Mouse (Mus musculus) kidney, embryonic 14.5 days (tissue): ENCODE data around the gene Osbpl5. TPM values are rescaled to one million over a fixed set of nuclear protein-coding genes. Genes with fewer than 3 reads are reported as not detected.
"Not testable (repeated sequence)": the region's sequence is repeated elsewhere in the genome, so short reads cannot be mapped to it uniquely, and the experiment has no call there.

ENCODE experiments used
- ATAC-seq: fragments of 200-750 bp; cut with Nextera tagmentation; 2 replicates; pipeline ENCODE4 v1.8.0; 2017; ENCODE audit warnings: moderate number of reproducible peaks, mild to moderate bottlenecking, moderate TSS enrichment, moderate library complexity; ENCODE audit not compliant: low FRiP score, low TSS enrichment
- H3K27ac ChIP-seq: fragments of 300-500 bp; sonication (generic); 2 replicates; pipeline ENCODE4 v1.5.1; 2014; ENCODE audit warnings: low read depth, mild to moderate bottlenecking, low read length, moderate library complexity, mixed read lengths
- H3K27me3 ChIP-seq: fragments of 300-500 bp; sonication (generic); 2 replicates; pipeline ENCODE4 v1.6.1; 2014; ENCODE audit warnings: mild to moderate bottlenecking, low read length; ENCODE audit not compliant: control insufficient read depth, insufficient read depth
- H3K36me3 ChIP-seq: fragments of 300-500 bp; sonication (generic); 2 replicates; pipeline ENCODE4 v1.6.1; 2014; ENCODE audit warnings: low read length, mixed read lengths; ENCODE audit not compliant: control insufficient read depth, insufficient read depth
- H3K4me1 ChIP-seq: fragments of 300-500 bp; sonication (generic); 2 replicates; pipeline ENCODE4 v1.6.1; 2014; ENCODE audit warnings: low read length, mixed read lengths; ENCODE audit not compliant: control insufficient read depth, insufficient read depth
- H3K4me2 ChIP-seq: fragments of 300-500 bp; sonication (generic); replicated peaks from 2 replicates; pipeline ENCODE4 v1.6.1; 2014; ENCODE audit warnings: low read depth, mild to moderate bottlenecking, low read length
- H3K4me3 ChIP-seq: fragments of 300-500 bp; sonication (generic); 2 replicates; pipeline ENCODE4 v1.5.1; 2014; ENCODE audit warnings: mild to moderate bottlenecking, low read length
- H3K9ac ChIP-seq: fragments of 300-500 bp; sonication (generic); 2 replicates; pipeline ENCODE4 v1.6.1; 2014; ENCODE audit warnings: low read depth, mild to moderate bottlenecking, low read length, moderate library complexity
- H3K9me3 ChIP-seq: fragments of 300-500 bp; sonication (generic); 2 replicates; pipeline ENCODE4 v1.6.1; 2016; ENCODE audit warnings: low read length; ENCODE audit not compliant: control insufficient read depth
- WGBS: fragments of 180-500 bp; shearing (Covaris S2); extraction: QIAGEN DNeasy Blood & Tissue Kit; methylation state at CpG from one replicate; pipeline ENCODE4 v1.1.7; 2014; 5-methylcytosine and 5-hydroxymethylcytosine counted together
- polyA plus RNA-seq: library from polyadenylated mRNA; unstranded; fragments of >200 nt; fragmentation: Nextera tagmentation; extraction: Ambion mirVana; gene quantifications from 2 replicates; pipeline ENCODE4 v1.2.1, GENCODE M21; 2014

The Osbpl5 gene
- polyA plus RNA-seq, 1 experiment from 2014 or later: 30.7 TPM

DNA sequence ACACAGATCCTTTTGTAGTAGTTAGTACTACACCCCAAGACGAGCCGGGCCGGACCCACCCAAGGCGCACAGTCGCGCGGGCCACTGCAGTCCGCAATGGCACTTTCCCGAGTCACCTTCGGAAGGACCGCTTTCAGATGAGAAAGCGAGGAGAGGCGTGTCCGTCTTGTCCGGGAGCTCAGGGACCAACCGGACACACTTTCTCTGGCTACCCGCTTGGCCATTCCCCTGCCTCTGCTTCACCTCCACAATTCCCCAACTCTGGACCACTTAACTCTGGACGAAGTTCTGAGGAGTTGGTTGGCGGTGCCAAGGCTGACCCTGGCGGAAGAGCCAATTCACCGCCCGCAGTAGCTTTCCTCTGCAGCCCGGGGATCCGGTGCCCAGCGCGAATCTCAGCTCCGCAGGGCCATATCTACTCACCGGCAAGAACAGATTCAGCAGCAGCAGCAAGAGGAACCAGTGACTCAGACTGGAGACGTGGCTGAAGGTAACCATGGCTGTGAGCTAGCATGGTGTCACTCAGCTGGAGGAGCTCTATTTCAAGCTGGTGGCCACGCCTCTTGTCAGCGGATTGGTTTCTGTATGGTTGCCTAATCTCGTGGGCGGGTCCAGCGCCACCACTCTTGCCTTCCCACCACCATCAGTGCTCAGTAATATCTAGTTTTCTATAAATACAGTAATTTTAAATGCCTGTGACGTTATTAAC, 71.3 kb downstream of the Osbpl5 start, which contains the start of gene Tnfrsf23:
Gene Tnfrsf23 (minus strand): TSS at position 514 of the 709 bp plus-strand sequence.
- WGBS: 4% methylated on average over 35 of the region's 35 CpGs
- Histone ChIP-seq H3K4me3 (peak within 1 kb of the TSS; percentile 44), H3K4me2 (peak within 1 kb of the TSS; percentile 86), H3K27me3 (no peaks in the 10 kb centered on the region), H3K9ac (peak within 1 kb of the TSS; percentile 46), H3K36me3 (peaks cover 22% of the 10 kb centered on the region), H3K9me3 (no peaks in the 10 kb centered on the region), H3K4me1 (no peaks in the 10 kb centered on the region), H3K27ac (no peak within 1 kb of the TSS)
- peak; percentile 93 for ATAC-seq

GRCm38 (mm10) chr7:143684569-143684968, 72.2 kb downstream of the Osbpl5 start:
- not testable (repeated sequence) for ATAC-seq, H3K4me2 ChIP-seq, H3K27me3 ChIP-seq, H3K9me3 ChIP-seq, H3K9ac ChIP-seq, H3K4me3 ChIP-seq, H3K4me1 ChIP-seq, H3K27ac ChIP-seq
- peaks cover 16% of the 10 kb centered on the region for H3K36me3 ChIP-seq
- 85% methylated on average over 1 of the region's 2 CpGs for WGBS

DNA sequence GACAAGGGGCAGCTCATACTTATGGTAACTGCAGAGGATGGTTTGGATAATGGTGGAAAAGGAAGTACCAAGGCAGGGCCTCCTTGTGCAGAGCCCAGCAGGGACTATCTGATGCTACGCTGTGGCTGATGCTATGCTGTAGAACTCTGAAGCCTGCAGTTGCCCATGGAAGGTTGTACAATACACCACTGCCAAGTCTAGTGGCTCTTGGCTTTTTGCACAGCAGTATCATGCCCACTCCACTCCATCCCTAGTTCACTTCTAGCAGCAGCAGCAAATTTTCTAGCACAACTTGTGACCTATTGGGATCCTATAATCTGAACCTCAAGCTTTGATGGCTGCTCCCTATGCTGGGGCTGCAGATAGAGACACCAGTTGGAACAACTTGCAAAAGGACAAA, 75.2 kb downstream of the Osbpl5 start:
- Histone ChIP-seq H3K27me3 (no peaks in the 10 kb centered on the region), H3K9ac (no peak overlapping the region), H3K4me1 (no peaks in the 10 kb centered on the region), H3K4me2 (no peak overlapping the region), H3K9me3 (no peaks in the 10 kb centered on the region), H3K36me3 (no peaks in the 10 kb centered on the region), H3K4me3 (no peak overlapping the region), H3K27ac (no peak overlapping the region)
- 71% methylated on average over 1 of the region's 1 CpGs for WGBS
- ATAC-seq: no peak

DNA sequence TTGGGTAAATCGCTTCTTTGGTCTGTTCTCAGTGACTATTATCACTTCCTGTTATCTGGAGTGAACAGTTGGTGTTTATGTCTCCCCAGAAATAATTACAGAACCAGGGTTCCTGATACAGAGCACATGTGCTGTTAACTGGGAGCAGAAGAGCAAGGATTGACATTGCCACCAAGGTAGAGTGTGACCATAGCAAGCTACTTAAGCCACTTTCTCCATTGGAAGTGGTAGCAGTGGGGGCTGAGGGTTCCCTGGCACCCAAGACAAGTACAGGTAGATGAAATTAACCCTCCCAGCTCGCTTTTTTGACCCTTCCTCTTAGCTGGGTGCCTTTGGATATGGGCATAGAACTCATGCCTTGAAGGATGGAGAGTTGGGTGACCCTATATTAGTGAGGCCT, 75.9 kb downstream of the Osbpl5 start:
- ATAC-seq, H3K27me3 ChIP-seq, H3K4me2 ChIP-seq, H3K27ac ChIP-seq, H3K4me3 ChIP-seq, H3K4me1 ChIP-seq, H3K9me3 ChIP-seq, H3K9ac ChIP-seq, H3K36me3 ChIP-seq: not testable (repeated sequence)
- WGBS: 60% methylated on average over 2 of the region's 2 CpGs

- not testable (repeated sequence) for H3K4me3 ChIP-seq, ATAC-seq, H3K4me1 ChIP-seq, H3K9ac ChIP-seq, H3K4me2 ChIP-seq, H3K9me3 ChIP-seq, H3K36me3 ChIP-seq, H3K27ac ChIP-seq, H3K27me3 ChIP-seq
- 78% methylated on average over 2 of the region's 2 CpGs for WGBS
These were observed 77.1 kb downstream of the Osbpl5 start for GRCm38 (mm10) chr7:143679650-143680049.

DNA sequence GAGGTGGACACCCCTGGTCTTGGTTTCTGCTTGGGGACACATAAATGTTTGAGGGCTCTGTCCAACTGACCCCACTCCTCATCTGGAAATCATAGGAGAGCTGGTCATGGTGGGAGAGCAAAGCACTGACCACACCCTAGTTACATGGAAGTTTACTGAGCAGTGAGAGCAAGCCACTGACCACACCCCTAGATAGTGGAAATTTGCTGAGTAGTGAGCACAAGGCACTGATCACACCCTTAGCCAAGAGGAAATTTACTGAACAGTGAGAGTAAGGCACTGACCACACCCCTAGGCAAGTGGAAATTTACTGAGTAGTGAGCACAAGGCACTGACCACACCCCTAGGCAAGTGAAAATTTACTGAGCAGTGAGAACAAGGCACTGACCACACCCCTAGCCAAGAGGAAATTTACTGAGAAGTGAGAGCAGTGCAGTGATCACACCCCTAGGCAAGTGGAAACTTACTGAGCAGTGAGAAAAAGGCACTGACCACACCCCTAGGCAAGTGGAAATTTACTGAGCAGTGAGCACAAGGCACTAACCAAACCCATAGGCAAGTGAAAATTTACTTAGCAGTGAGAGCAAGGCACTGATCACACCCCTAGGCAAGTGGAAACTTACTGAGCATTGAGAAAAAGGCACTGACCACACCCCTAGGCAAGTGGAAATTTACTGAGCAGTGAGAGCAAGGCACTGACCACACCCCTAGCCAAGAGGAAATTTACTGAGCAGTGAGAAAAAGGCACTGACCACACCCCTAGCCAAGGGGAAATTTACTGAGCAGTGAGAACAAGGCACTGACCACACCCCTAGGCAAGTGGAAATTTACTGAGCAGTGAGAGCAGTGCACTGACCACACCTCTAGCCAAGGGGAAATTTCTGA, 90.1 kb downstream of the Osbpl5 start:
- ATAC-seq: no peak
- no peaks in the 10 kb centered on the region for H3K4me1 ChIP-seq
- no peak overlapping the region for H3K27ac ChIP-seq
- no peaks in the 10 kb centered on the region for H3K27me3 ChIP-seq
- H3K4me2 ChIP-seq: no peak overlapping the region
- H3K9me3 ChIP-seq: no peaks in the 10 kb centered on the region
- H3K4me3 ChIP-seq: no peak overlapping the region
- no peak overlapping the region for H3K9ac ChIP-seq
- no peaks in the 10 kb centered on the region for H3K36me3 ChIP-seq

- H3K9ac ChIP-seq: no peak overlapping the region
- 88% methylated on average over 2 of the region's 2 CpGs for WGBS
These were observed 93.3 kb downstream of the Osbpl5 start for GRCm38 (mm10) chr7:143663470-143663869.

DNA sequence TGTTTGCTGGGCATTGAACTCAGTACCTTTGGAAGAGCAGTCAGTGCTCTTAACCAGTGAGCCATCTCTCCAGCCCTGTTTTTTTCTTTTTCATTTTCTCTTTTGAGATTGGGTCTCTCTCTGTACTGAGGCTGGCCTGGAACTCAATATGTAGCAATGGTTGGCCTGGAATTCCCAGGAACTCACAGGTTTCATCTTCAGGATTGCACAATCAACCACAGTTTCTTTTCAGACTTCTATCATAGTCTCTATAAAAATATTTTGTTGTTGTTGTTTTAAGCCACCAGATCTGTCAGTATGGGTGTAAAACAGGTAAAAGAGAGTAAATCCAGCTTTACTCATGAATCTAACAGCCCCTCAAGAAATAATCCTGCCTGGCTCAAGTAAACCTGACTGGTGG, 96.0 kb downstream of the Osbpl5 start:
- Histone ChIP-seq H3K27ac (no peak overlapping the region), H3K4me3 (no peak overlapping the region), H3K4me1 (no peaks in the 10 kb centered on the region), H3K9me3 (no peaks in the 10 kb centered on the region), H3K9ac (no peak overlapping the region), H3K4me2 (no peak overlapping the region), H3K36me3 (no peaks in the 10 kb centered on the region), H3K27me3 (no peaks in the 10 kb centered on the region)
- no peak for ATAC-seq

More at GRCm38 (mm10) chr7:143663470-143663869, 93.3 kb downstream of the Osbpl5 start:
- ATAC-seq: no peak
- Histone ChIP-seq H3K36me3 (no peaks in the 10 kb centered on the region), H3K4me3 (no peak overlapping the region), H3K4me2 (no peak overlapping the region), H3K27me3 (no peaks in the 10 kb centered on the region), H3K9me3 (no peaks in the 10 kb centered on the region), H3K27ac (no peak overlapping the region), H3K4me1 (no peaks in the 10 kb centered on the region)

DNA sequence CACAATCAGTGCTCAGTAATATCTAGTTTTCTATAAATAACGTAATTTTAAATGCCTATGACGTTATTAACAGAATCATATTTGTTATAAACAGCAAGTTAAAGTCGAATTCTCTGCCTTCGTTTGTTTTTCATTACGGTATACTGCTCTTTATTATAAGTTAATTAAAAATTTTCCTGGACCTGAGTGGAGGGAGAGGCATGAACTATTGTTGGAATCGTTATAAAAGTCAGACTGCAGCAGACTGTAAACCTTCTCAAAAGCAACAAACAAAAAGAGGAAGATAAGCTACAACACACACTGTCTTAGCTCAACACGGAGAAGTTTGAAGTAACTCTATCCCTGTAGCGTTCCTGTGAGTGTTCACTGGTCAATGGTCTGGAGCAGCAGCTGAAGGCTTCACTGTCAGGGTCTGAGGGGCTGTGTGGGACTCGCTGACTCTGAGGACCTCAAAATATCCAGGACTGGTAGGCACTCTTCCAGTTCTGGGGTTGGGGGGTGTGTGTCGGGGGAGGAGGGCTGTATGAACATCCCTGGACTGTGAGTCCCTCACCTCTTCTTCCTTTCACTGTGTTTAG, 106.9 kb downstream of the Osbpl5 start:
- H3K4me2 ChIP-seq: peak overlapping the region; percentile 79
- ATAC-seq: peak; percentile 63; the same call in 1 of the 2 replicates

More for the DNA sequence above, 106.9 kb downstream of the Osbpl5 start:
- WGBS: 43% methylated on average over 10 of the region's 10 CpGs
- H3K4me3 ChIP-seq: peak overlapping the region; percentile 67; the same call in 1 of the 2 replicates
- H3K27ac ChIP-seq, H3K36me3 ChIP-seq, H3K9ac ChIP-seq, H3K9me3 ChIP-seq, H3K27me3 ChIP-seq, H3K4me1 ChIP-seq: not testable (repeated sequence)
